Mouse (Mus musculus): ENCODE results near the gene Cnot6. TPM values are rescaled to one million over a fixed set of nuclear protein-coding genes. Genes with fewer than 3 reads are reported as not detected.

Gene Cnot6
- polyA plus RNA-seq, 1 experiment from 2014 or later: 36.8 TPM

DNA sequence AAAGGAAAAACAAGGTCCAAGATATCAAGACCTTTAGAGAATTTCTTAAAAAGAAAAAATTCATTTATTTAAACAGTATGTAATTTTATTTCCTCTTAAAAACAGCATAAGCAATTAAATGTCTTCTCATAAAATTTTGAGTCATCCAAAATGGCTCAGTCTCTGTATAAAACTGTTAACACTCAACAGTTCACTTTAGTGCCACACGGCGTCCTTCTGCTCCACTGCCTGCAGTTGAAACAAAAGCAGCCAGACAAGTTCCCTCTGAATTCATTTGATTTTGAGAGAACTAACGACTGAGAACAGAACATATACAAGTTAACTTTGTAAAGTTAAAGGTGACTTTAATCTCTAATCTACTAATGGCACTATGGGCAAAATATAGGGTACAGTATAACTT lies 39.1 kb downstream of the Cnot6 start:
- no peaks in the 10 kb centered on the region for H3K4me1 ChIP-seq
- WGBS: 72% methylated on average over 3 of the region's 3 CpGs
- no peak for ATAC-seq (ENCODE audit: extremely low read depth, insufficient number of reproducible peaks, low FRiP score, low TSS enrichment)
- no peak overlapping the region for H3K4me2 ChIP-seq
- H3K27me3 ChIP-seq (replicated peaks): no peaks in the 10 kb centered on the region
- no peak overlapping the region for H3K9ac ChIP-seq
- no peak overlapping the region for H3K4me3 ChIP-seq
- H3K9me3 ChIP-seq: no peaks in the 10 kb centered on the region
- H3K36me3 ChIP-seq: peaks cover 79% of the 10 kb centered on the region
- H3K27ac ChIP-seq (replicated peaks): no peak overlapping the region

DNA sequence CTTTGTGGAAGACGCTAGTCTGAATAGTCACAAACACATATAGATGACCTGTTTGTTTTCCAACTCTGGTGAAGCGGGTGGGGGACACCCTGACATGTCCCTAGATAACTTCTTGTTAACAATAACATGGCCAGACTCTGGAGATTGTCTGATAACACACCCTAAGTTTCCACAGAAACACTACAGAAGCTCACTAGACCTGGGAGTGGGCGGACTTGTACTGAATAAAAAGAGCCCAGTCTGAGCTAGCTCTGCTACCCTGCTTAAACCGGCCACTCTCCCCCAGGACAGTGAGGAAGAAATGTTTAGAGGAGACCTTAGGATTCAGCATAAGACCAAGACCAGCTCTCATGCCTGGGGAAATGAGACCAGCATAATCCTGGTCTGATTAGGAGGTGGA lies 47.1 kb downstream of the Cnot6 start:
- H3K9ac ChIP-seq: no peak overlapping the region
- no peak for ATAC-seq (ENCODE audit: extremely low read depth, insufficient number of reproducible peaks, low FRiP score, low TSS enrichment)
- H3K9me3 ChIP-seq: no peaks in the 10 kb centered on the region
- no peak overlapping the region for H3K27ac ChIP-seq (replicated peaks)
- 0 out of 2 replicates have a peak, but pooled peaks cover 7% of the 10 kb centered on the region for H3K4me1 ChIP-seq
- no peak overlapping the region for H3K4me2 ChIP-seq
- no peaks in the 10 kb centered on the region for H3K27me3 ChIP-seq (replicated peaks)
- no peak overlapping the region for H3K4me3 ChIP-seq
- 61% methylated on average over 4 of the region's 4 CpGs for WGBS
- H3K36me3 ChIP-seq: peaks cover 26% of the 10 kb centered on the region

DNA sequence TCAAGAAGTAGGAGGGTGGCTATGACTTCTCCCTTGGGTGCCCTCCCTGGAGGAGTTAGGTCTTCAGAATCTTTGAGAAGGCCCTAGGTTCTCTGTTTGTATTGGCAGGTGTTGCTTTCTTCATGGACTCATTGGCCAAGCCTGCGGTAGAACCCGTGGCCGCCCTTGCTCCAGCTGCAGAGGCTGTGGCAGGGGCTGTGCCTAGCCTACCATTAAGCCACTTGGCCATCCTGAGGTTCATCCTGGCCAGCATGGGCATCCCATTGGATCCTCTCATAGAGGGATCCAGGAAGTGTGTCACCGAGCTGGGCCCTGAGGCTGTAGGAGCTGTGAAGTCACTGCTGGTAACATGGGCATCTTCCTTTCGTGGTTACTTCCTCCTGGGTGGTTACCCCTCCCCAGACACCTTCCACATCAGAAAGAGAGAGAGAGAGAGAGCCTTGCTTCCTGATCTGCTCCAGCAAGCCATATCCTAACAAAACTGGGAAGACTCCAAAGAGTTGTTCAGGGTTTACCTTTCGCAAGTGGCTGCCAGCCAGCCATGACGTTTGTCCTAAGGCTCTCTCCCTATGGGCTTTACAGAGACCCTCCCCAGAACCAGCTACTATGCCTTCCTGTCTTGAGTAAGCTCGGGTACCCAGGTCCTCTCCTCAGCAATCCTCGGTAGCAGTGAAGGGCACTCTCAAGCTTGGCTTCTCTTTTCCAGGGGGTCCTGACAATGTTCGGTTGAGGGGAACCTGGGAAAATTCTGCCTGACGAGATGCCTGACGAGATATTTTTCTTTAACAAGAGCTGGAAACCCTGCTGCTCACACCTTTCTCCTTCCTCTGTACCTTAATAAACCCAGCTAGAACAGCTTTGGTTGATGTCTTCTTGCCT lies 48.0 kb downstream of the Cnot6 start:
- H3K9ac ChIP-seq: no peak overlapping the region
- H3K4me3 ChIP-seq: no peak overlapping the region
- H3K27me3 ChIP-seq (replicated peaks): no peaks in the 10 kb centered on the region
- peaks cover 8% of the 10 kb centered on the region for H3K4me1 ChIP-seq
- ATAC-seq (ENCODE audit: extremely low read depth, insufficient number of reproducible peaks, low FRiP score, low TSS enrichment): no peak
- H3K4me2 ChIP-seq: no peak overlapping the region
- H3K36me3 ChIP-seq: peaks cover 17% of the 10 kb centered on the region
- no peak overlapping the region for H3K27ac ChIP-seq (replicated peaks)
- 72% methylated on average over 12 of the region's 12 CpGs for WGBS
- H3K9me3 ChIP-seq: no peaks in the 10 kb centered on the region

DNA sequence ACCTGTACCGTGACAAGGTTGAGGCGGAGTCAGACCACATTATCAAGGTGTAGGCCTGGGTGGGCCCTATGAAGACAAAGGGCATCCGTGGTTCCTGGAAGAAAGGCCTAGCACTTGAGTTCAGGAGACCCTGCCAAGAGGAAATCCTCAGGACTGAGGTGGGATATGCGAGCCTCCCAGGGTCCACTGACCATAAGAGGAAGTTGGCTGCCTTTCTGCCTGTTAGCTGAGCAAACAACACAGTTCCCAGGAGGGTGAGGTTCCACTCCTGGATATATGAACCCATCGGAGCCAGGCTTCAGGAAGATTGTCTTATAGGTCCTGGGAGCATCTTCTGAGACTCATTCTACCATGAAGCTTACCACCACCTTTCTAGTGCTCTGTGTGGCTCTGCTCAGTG lies 49.2 kb downstream of the Cnot6 start, which contains the start of gene Scgb3a1:
Gene Scgb3a1 (plus strand): TSS at position 301 of the 400 bp plus-strand sequence.
- WGBS: 72% methylated on average over 5 of the region's 5 CpGs
- H3K4me1 ChIP-seq: peaks cover 20% of the 10 kb centered on the region
- no peaks in the 10 kb centered on the region for H3K27me3 ChIP-seq (replicated peaks)
- H3K9me3 ChIP-seq: no peaks in the 10 kb centered on the region
- no peak within 1 kb of the TSS for H3K9ac ChIP-seq
- H3K4me3 ChIP-seq: no peak within 1 kb of the TSS
- no peak for ATAC-seq (ENCODE audit: extremely low read depth, insufficient number of reproducible peaks, low FRiP score, low TSS enrichment)
- H3K27ac ChIP-seq (replicated peaks): no peak within 1 kb of the TSS
- H3K4me2 ChIP-seq: no peak within 1 kb of the TSS
- H3K36me3 ChIP-seq: peaks cover 5% of the 10 kb centered on the region

DNA sequence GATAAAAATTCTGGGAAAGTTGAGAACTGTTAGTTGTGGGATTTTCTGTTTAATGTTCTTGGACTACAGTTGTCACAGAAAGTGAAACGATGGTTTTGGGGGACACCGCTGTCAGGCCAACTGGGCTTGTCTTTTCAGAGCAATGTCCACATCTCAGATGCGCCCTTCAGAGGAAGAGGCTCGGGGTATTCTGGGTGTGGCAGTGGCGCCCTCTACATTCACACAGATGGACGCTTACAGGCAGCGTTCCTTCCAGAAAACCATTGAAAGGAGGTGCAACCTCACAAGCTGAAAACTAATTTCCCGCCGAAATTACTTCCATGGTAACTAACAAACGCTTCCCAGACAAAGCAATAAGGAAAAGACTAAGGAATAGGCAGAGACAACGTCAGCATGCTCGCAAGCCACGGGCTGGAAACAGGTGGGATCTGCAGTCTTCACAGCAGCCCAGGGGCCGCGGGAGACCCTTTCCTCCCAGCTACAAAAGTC lies 50.2 kb downstream of the Cnot6 start:
- WGBS: 56% methylated on average over 15 of the region's 15 CpGs
- Histone ChIP-seq H3K9me3 (no peaks in the 10 kb centered on the region), H3K27me3 (replicated peaks) (no peaks in the 10 kb centered on the region), H3K4me3 (no peak overlapping the region), H3K9ac (no peak overlapping the region), H3K4me2 (no peak overlapping the region), H3K27ac (replicated peaks) (no peak overlapping the region), H3K4me1 (peaks cover 30% of the 10 kb centered on the region), H3K36me3 (no peaks in the 10 kb centered on the region)
- no peak for ATAC-seq (ENCODE audit: extremely low read depth, insufficient number of reproducible peaks, low FRiP score, low TSS enrichment)

DNA sequence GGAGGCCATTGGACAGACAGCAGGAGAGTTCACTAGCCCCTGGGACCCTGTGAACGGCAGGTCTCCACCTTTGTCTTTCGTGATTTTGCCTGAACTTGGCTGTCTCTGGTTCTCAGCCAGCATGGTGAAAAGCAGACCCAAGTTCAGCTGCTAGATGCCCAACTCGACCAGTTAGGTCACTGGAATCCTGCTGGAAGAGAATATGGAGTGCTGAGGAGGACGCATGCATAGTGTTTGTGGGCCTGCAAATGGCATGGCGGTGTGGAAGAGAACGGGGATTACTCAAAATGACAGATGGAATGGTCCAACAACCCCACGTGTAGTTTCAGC lies 53.1 kb downstream of the Cnot6 start:
- 71% methylated on average over 7 of the region's 7 CpGs for WGBS
- no peaks in the 10 kb centered on the region for H3K36me3 ChIP-seq
- no peak for ATAC-seq (ENCODE audit: extremely low read depth, insufficient number of reproducible peaks, low FRiP score, low TSS enrichment)
- H3K27ac ChIP-seq (replicated peaks): peak overlapping the region; percentile 86
- no peaks in the 10 kb centered on the region for H3K27me3 ChIP-seq (replicated peaks)
- peaks cover 24% of the 10 kb centered on the region for H3K4me1 ChIP-seq
- H3K9ac ChIP-seq: no peak overlapping the region
- H3K4me2 ChIP-seq: no peak overlapping the region
- H3K4me3 ChIP-seq: no peak overlapping the region
- no peaks in the 10 kb centered on the region for H3K9me3 ChIP-seq

DNA sequence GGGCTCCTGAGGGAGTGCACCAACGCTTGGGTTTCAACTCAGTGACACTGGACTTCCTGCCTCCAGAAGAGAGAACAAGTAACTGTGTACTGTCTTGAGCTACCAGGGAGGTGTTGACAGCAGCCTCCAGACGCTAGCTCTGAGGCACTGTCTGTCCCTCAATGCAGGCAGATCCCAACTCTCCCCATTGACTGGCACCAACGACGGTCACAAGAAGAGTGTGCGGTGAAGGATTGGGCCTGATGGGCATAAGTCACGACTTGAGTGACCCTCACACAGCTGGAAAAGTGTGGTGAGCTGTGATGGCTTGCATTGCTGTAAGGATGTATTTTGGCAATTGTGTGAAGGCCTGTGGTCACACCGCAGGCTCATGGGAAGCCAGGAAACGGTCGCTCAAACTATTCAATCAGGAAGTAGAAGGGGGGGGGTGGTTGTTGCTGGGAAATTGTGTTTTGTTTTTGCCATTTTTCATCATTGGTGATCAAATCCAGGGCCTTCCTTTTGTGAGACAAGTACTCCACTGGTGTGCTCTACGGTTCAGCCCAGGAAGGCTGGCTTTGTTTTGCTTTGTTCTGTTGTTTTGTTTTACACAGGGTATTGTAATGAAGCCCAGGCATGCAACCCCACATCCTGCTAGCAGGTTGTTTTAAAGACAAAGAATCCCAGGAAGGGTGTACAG lies 53.6 kb downstream of the Cnot6 start:
- Histone ChIP-seq H3K4me3 (no peak overlapping the region), H3K27me3 (replicated peaks) (no peaks in the 10 kb centered on the region), H3K27ac (replicated peaks) (peak overlapping the region; percentile 86), H3K9me3 (no peaks in the 10 kb centered on the region), H3K9ac (no peak overlapping the region), H3K36me3 (no peaks in the 10 kb centered on the region), H3K4me1 (peaks cover 24% of the 10 kb centered on the region), H3K4me2 (peak overlapping the region; percentile 25)
- peak; percentile 68; the same call in 1 of the 2 replicates for ATAC-seq (ENCODE audit: extremely low read depth, insufficient number of reproducible peaks, low FRiP score, low TSS enrichment)
- 31% methylated on average over 10 of the region's 10 CpGs for WGBS

DNA sequence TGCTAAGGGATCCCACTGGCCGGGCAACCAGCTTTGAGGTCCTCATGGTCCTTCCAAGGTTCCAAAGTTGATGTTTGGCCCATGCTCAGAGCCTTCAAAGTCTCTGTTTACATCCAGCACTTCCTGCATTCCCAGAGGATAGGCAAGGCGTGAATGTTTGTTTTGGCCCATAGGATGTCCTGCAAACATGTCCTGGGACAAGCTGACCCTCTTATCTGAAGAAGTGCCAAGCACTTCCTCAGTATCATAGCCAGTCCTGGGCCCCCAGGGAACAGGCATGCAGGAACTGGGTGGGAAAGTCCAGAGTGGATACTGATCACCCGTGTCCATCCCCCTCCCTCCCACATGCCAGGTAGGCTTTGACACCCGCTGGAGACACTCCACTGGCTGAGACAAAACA lies 54.5 kb downstream of the Cnot6 start:
- peaks cover 29% of the 10 kb centered on the region for H3K4me1 ChIP-seq
- WGBS: 42% methylated on average over 4 of the region's 4 CpGs
- no peak overlapping the region for H3K4me2 ChIP-seq
- H3K36me3 ChIP-seq: no peaks in the 10 kb centered on the region
- no peak for ATAC-seq (ENCODE audit: extremely low read depth, insufficient number of reproducible peaks, low FRiP score, low TSS enrichment)
- no peaks in the 10 kb centered on the region for H3K9me3 ChIP-seq
- H3K4me3 ChIP-seq: no peak overlapping the region
- H3K9ac ChIP-seq: no peak overlapping the region
- H3K27me3 ChIP-seq (replicated peaks): no peaks in the 10 kb centered on the region
- peak overlapping the region; percentile 86 for H3K27ac ChIP-seq (replicated peaks)

DNA sequence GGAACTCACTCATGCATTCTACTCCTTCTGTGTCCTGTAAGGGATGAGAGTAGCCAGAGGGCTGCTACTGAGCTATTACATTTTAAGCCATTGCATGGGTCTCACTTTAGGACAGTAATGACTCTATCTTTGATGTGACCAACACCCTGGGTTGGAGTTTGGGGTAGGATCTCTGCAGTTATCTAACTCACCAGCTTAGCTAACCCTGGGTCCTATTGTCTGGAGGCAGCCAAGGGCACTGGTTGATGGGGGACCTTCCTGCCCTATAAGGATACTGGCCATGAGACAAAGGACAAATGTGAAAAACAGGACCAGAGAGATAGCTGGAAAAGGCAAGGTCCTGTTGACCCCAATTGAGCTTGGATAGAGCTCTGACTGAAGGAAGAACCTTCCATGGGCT lies 57.0 kb downstream of the Cnot6 start:
- no peaks in the 10 kb centered on the region for H3K9me3 ChIP-seq
- H3K4me3 ChIP-seq: no peak overlapping the region
- no peak for ATAC-seq (ENCODE audit: extremely low read depth, insufficient number of reproducible peaks, low FRiP score, low TSS enrichment)
- H3K4me1 ChIP-seq: peaks cover 42% of the 10 kb centered on the region
- no peaks in the 10 kb centered on the region for H3K27me3 ChIP-seq (replicated peaks)
- H3K4me2 ChIP-seq: no peak overlapping the region
- no peak overlapping the region for H3K9ac ChIP-seq
- H3K27ac ChIP-seq (replicated peaks): no peak overlapping the region
- H3K36me3 ChIP-seq: no peaks in the 10 kb centered on the region

DNA sequence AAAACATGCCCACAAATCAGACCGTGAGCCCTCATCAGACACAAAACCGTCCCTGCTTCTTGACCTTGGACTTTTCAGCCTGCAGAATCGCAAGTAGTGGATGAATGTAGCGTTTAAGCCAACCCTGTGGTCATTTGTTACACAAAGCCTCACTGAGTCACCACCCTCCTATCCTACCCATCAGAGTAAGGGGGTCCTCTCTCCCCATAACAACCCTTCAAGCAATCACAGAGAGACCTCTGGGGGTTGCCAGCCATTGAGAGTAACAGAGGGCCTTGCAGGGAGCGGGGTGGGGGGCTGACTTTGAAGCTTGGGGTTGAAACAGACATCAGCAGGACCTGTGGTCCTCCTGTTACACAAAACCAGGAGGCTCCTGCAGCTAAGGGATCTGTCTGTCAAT lies 57.9 kb downstream of the Cnot6 start:
- no peak overlapping the region for H3K27ac ChIP-seq (replicated peaks)
- no peak overlapping the region for H3K4me3 ChIP-seq
- peaks cover 44% of the 10 kb centered on the region for H3K4me1 ChIP-seq
- no peaks in the 10 kb centered on the region for H3K36me3 ChIP-seq
- no peak for ATAC-seq (ENCODE audit: extremely low read depth, insufficient number of reproducible peaks, low FRiP score, low TSS enrichment)
- no peak overlapping the region for H3K9ac ChIP-seq
- whole genome bisulfite sequencing: 87% methylated on average over 5 of the region's 5 CpGs
- no peaks in the 10 kb centered on the region for H3K27me3 ChIP-seq (replicated peaks)
- no peaks in the 10 kb centered on the region for H3K9me3 ChIP-seq
- no peak overlapping the region for H3K4me2 ChIP-seq

DNA sequence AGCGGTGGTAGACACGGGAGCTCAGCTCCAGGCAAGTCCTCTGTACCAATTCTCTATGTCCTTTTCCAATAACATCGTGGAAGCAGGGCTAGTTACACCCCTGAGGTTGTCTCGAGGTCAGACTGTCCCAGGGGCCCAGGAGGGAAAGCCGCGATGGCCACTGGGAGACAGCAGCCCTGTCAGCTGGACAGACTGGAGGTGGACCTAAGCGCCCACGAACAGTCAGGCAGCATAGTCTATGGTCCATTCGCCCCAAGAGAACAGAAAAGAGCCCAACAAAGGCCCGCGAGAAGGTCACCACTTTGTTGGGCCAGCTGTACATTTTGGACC lies 59.5 kb downstream of the Cnot6 start:
- H3K9me3 ChIP-seq: no peaks in the 10 kb centered on the region
- WGBS: 29% methylated on average over 11 of the region's 11 CpGs
- no peaks in the 10 kb centered on the region for H3K27me3 ChIP-seq (replicated peaks)
- peak overlapping the region; percentile 17 for H3K4me3 ChIP-seq
- no peaks in the 10 kb centered on the region for H3K36me3 ChIP-seq
- ATAC-seq (ENCODE audit: extremely low read depth, insufficient number of reproducible peaks, low FRiP score, low TSS enrichment): peak; percentile 28; the same call in 1 of the 2 replicates
- H3K4me2 ChIP-seq: peak overlapping the region; percentile 62
- peaks cover 28% of the 10 kb centered on the region for H3K4me1 ChIP-seq
- H3K9ac ChIP-seq: peak overlapping the region; percentile 45
- H3K27ac ChIP-seq (replicated peaks): no peak overlapping the region
